Mouse (Mus musculus): ENCODE data around the gene Urm1.
"Not testable (repeated sequence)": the region's sequence is repeated elsewhere in the genome, so short reads cannot be mapped to it uniquely, and the experiment has no call there.

Gene Urm1

GRCm38 (mm10) chr2:29820025-29820817 lies at the start of gene Urm1:
TSS of gene Urm1 (plus strand) at chr2:29820075.
- DNase-seq = peak; percentile 87

GRCm38 (mm10) chr2:29770162-29770561 lies 49.7 kb upstream of the Urm1 start:
- no peak for DNase-seq

DNA sequence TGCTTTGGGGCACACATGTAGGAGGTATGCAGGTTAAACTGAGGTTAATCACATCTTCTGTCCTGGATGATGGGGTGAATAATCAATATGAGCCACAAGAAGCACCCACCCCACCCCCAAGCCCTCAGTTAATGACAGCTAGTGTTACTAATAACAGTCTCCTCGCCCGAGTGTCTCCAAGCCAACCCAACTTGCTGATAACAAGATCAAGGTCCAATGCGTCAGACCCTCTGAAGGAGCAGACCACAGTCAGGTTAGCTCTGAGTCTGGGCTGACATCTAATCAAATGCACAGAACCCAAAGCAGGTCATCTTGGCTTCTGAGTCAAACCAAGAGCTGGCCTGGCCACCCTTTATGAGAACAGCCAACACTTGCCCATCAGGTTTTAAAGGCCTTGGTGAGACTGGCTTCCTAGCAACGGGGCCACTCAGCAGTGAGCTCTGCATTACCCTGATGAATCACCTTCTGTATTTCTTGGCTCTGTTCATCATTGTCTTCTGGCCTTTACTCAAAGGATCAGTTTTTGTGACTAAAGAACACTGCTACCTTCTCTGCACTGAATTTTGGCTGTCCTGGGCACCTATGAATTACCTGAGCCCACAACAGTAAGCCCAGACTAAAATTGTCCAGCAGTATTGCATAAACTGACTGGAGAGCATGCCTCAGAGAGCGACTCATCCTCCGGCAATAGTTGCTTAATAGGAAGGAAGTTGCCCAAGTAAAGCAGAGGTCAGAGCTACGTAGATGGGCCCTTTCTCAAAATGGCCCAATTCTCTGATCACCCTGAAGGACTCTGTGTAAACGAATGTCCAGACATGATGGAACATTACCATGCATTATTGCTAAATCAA lies 48.0 kb upstream of the Urm1 start:
- DNase-seq = no peak

DNA sequence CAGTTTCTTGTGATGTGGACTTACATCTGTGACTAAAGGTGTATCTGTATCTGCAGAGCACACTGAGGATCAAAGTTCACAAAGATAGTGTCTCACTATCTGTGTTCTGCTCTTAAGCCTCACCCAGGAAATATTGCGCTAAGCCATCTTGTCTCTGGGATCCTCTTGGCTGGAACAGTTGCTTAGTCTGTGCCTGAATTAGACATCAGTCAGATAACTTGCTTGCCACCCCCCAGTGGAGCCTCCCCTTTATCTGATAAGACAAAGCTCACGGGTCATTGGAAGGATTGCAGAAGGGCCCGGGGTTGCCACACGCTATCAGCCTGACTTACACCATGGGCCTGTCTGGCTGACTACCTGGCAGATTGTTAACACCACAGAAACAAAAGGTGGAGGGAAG lies 46.6 kb upstream of the Urm1 start:
- DNase-seq = no peak

GRCm38 (mm10) chr2:29781256-29781655 lies 38.6 kb upstream of the Urm1 start:
- DNase-seq = not testable (repeated sequence)

DNA sequence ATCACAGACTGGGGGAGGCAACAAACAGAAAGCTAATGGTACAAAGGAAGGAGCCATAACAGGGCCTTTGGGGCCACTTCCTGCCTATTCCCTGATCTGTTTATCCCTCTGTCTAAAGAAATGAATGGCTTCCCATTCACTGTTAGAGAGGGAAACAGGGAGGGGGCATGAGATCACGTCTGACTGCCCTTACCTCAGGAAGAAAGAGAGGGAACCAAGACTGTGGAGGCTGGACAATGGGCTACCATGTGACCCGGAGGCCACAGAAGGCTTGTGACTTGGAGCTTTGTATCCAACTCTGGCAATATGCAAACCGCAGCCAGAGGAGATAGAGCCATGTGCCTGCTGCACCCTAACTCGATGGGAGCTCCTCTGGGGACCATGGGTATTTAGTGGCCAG lies 35.6 kb upstream of the Urm1 start:
- DNase-seq = peak; percentile 40

DNA sequence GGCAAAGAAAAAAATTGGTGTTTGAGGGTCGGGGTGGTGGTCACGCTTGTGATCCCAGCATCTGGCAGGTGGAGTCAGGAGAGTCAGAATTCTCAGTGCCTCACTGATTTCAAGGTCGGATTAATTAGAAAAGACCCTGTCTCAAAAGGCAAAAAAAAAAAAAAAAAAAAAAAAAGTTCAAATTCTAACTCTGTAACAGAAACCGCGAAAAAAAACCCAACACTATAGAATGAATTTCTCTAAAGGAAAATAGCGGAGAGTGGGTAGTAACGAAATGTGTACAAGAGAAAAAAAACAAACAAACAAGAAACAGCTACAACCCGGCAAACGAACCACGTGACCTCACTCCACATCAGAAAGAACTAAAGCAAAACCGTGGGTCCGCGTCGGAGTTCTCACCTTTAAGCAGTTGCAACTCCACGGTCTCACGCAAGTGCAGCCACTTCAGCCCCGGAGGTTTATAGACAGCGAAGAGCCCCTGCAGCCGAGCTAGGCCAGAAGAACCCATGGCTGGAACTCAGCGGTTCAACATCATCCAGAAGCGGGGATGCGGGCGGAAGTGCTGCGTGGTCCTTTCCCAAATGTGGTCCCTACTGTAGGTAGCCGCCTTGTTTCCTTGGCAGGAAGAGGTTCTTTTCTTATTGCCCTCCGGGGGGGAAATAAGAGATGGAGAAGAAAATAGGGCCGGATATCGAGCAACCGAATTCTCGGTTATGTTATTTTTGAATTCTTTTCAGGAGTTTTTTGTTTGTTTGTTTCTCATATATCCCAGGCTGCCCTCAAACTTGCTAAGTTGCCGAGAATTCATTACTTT lies 32.6 kb upstream of the Urm1 start, which contains the start of gene Coq4:
Gene Coq4 (plus strand): TSS at position 390 of the 814 bp plus-strand sequence.
- DNase-seq = peak; percentile 96

DNA sequence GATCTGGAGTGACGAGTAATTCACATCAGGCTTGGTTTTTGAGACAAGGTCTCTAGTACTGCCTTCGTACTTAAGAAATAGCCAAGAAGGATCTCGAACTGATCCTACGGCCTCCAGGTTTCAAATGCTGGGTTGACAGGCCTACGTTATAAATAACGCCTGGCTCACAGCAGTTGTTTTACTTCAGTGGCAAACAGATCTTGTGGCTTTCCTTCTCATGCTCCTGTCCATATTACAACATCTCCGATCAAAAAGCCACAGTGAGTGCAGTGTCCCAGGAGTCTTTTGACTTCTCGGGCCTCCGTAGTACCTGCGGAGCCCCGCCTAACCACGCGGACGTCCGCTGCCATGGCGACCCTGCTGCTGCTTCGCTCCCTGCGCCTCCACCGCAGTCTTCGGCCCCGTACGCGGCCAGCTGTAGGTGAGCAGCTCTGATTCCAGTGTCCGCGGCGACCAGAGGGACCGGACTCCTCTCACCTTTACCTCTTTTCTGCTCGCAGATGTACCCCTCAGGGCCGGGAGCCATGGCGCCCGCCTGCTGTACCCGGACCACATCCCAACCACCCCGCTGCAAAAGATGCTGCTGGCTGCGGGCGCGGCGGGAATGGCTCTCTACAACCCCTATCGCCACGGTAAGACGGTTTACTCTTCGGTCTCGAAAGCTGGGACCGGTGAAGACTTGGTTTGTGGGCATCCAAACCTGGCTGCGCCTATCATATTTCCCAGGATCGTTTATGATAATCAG lies 31.8 kb upstream of the Urm1 start, which contains the start of gene Trub2:
Gene Trub2 (minus strand): TSS at position 566 of the 745 bp plus-strand sequence.
- DNase-seq = peak; percentile 88

GRCm38 (mm10) chr2:29792772-29793487 lies 26.9 kb upstream of the Urm1 start:
- DNase-seq = no peak

GRCm38 (mm10) chr2:29802075-29802826 lies 17.6 kb upstream of the Urm1 start, which contains the start of gene Slc27a4:
TSS of gene Slc27a4 (plus strand) at chr2:29802634.
- DNase-seq = peak; percentile 98

DNA sequence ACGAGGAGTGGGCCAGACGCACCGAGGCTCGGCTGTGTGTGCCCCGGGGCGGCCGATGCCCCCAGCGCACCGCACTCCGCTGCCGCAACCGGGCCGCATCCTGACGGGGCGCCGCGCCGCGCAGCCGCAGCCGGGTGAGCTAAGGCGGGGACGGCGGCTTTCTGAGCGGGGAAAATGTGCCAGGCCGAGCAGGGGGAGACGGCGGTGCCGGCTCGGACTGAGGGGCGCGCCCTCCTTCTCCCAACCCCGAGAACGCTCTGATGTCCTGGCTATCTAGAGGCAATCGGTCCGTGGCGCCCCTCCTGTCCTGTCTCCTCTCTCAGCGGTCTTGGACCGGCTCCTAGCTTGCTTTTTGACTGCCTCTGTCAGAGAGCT lies 17.1 kb upstream of the Urm1 start:
- no peak for DNase-seq

DNA sequence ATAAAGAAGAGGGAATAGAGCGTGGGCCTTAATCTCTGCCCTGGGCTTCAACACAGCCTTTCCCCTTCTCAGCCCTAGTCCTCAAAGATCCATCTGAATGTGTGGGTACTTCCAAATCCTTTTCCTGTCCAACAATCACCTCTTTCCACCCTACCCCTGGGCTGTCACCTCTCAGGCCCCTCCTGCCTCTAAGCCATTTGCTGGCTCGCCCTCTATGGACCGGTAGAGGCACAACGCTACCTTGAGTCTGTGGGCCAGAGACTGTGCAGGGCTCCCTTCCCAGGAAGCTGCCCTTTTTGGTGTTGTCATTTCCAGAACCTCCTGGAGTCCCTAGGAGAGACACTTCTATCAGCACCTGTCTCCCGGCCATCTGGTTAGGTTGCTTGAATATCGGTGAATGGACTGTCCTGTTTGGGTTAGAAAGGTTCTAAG lies 16.5 kb upstream of the Urm1 start:
- peak; percentile 47 for DNase-seq

DNA sequence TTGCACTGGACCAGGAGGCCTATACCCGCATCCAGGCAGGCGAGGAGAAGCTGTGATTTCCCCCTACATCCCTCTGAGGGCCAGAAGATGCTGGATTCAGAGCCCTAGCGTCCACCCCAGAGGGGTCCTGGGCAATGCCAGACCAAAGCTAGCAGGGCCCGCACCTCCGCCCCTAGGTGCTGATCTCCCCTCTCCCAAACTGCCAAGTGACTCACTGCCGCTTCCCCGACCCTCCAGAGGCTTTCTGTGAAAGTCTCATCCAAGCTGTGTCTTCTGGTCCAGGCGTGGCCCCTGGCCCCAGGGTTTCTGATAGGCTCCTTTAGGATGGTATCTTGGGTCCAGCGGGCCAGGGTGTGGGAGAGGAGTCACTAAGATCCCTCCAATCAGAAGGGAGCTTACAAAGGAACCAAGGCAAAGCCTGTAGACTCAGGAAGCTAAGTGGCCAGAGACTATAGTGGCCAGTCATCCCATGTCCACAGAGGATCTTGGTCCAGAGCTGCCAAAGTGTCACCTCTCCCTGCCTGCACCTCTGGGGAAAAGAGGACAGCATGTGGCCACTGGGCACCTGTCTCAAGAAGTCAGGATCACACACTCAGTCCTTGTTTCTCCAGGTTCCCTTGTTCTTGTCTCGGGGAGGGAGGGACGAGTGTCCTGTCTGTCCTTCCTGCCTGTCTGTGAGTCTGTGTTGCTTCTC lies 4.0 kb upstream of the Urm1 start:
- no peak for DNase-seq

- DNase-seq = peak; percentile 90
These were observed 2.2 kb upstream of the Urm1 start for GRCm38 (mm10) chr2:29817426-29818232.

DNA sequence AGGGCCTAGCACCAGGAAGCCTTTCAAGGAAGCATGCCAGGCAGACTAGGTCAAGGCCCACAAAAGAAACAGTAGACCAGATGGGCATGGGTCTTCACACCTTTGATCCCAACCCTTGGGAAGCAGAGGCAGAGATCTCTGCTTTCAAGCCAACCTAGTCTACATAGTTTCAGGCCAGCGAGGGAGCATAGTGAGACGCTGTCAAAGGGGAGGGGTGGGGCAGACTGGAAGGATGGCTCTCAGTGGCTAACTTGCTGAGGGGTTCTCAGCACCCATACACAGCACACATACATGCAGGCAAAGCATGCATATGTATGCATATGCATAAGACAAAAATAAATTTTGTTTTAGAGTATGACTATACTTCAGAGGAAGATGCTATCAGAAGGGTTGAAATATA lies 512 bp upstream of the Urm1 start:
- no peak for DNase-seq

- no peak for DNase-seq
These were observed 6.5 kb downstream of the Urm1 start for GRCm38 (mm10) chr2:29826318-29826925.

DNA sequence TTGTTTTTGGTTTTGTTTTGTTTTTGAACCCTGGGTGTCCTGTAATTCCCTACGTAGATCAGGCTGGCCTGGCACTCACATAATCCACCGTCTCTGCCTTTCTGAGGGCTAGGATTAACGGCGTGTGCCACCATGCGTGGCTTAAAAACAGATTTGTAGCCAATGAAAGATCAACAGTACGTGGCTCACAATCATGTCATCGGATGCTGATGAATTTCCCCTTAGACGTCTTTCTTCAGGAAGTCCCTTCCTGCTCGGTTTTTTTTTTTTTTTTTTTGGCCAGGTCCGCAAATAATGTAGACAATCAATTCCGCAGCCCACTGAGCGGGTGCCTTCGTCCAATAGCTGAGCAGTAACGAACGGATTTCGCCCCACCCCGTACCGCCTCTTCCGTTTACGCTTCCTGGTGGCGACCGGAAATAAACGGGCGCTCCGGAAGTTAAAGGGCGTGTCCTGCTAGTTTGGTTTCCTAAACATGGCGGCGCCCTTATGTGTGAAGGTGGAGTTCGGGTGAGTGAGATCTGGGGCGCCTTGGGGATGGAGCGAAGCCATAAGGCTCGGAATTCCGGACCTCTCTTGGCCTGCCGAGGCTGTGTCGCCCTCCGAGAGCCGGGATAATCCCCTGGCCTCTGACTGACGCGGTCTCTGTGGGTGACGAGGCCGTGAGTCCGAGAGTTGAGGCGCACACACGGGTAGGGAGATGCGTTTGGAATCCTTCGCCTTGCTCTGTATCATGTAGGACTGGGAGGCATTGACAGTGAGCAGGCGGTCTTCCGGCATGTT lies 7.2 kb downstream of the Urm1 start:
- DNase-seq = peak; percentile 98

GRCm38 (mm10) chr2:29827709-29828024 lies 7.8 kb downstream of the Urm1 start:
- DNase-seq = no peak
